Mouse (Mus musculus) lung, postnatal 36 days (tissue): ENCODE results near the gene Ints14.
"Not testable (repeated sequence)": the region's sequence is repeated elsewhere in the genome, so short reads cannot be mapped to it uniquely, and the experiment has no call there.

Source experiments
- DNase-seq: peaks from one replicate; pipeline ENCODE4 v3.0.0; 2022; ENCODE audit warnings: mixed read lengths

Gene Ints14

DNA sequence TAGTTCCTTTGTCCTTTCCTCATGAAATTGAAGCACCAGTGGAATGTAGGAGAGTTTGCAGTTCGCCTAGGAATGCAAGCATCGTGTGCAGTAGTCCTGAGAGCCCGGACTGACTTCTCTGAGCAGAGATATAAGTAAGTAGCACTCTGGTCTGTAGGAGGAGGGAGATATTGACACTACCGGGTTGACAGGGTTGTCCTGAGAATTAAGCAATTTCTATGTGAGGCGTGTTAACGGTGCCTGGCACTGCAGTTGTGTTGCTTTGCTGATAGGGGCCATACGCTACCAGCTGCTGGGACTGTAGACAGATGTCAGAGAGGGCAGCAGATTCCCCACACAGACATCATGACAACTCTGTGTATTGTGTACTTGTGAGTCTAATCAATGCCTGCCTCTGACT is 7.5 kb upstream of the Ints14 start:
- DNase-seq, result peak; percentile 23

- peak; percentile 32 for DNase-seq
Observed at GRCm38 (mm10) chr9:64956337-64956736, 4.4 kb upstream of the Ints14 start.

- no peak for DNase-seq
Observed at GRCm38 (mm10) chr9:64957276-64957675, 3.4 kb upstream of the Ints14 start.

DNA sequence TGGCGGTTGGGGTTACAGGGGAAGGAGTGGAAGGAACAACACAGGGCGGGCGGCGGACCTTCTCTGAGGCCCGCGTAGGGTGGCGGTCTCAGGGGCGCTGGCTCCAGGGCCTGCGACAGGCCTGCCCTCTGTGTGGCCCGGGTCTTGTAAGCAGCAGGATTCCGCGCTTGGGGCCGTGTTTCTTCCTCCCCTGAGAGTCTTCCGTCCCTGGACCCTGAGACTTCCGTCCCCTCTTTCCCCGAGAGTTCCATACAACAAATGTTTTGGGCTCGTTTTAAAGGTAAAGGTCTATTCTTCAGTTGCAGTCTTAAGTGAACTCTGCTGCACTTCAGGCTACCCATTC is 244 bp downstream of the Ints14 start:
- DNase-seq, result no peak

GRCm38 (mm10) chr9:64980548-64980947 is 19.8 kb downstream of the Ints14 start:
- DNase-seq, result no peak

DNA sequence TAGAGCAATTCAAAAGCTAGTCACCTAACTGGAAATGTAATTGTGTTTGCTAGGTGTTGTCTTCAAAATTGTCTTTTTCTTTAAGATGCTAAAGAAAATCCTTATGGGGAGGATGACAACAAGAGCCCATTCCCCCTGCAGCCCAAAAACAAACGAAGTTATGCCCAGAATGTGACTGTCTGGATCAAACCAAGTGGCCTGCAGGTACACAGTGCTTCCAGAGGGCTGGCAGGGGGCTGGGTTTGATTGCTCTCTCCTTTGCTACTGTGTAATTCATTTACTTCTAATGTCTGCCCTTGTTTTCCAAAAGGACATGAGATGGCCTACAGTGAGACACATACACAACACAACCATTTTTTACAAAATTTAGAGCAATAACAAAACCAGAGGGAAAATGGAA is 21.2 kb downstream of the Ints14 start:
- DNase-seq, result no peak

DNA sequence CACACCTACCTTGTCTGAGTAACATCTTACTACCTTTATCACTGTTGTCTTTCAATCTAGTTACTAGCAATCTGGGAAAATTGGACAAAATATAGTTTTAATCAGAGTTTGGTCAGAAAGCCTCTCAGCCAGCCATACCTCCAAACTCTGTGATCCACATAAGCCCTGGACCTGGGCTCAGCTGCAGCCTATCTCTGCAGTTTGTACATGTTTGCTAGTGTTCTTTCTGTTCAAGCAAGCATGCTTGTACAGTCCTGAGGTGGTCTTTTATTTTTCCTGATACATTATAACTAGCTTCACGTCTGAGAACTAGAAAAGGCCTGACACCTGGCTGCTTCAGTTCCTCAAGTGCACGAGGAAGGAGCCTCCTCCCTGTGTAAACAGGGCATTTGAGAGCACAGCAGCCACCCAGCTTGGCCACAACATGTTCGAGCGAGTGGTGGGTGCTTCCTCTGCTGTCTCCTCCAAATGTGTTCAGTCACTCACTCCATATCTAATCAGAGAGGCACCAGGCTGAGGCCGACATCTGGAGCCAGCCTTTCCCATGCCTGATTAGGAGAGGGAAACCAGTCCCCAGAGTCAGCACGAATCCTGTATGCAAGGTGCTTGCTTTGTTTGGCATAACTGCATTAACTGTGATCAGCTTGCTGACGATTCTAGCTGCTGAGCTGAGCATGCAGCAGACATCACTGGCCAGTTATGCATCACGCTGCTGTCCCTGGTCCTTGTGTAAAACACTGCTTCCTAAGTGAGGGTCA is 24.5 kb downstream of the Ints14 start:
- DNase-seq, result no peak

- no peak for DNase-seq
Observed at GRCm38 (mm10) chr9:64985807-64986206, 25.1 kb downstream of the Ints14 start.

GRCm38 (mm10) chr9:64987651-64988050 is 26.9 kb downstream of the Ints14 start:
- no peak for DNase-seq

- no peak for DNase-seq
Observed at GRCm38 (mm10) chr9:64988443-64988842, 27.7 kb downstream of the Ints14 start.

DNA sequence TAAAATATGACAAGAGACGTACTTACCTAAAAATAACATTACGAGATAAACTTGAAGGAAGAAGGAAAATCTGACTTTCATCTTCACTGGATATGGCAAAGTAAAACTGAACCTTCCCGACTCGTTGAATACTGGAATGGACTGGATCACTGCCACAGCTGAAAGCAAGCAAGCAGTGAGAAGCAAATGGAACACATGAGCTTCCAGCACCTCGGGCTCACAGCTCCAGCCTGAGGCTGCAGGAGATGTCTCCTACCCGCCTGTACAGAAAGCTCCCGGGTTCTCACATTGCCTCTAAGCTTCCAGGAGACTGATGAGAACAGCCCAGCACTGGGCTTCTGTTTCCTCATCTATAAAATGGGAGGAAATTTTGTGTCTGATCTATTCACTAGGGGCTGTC is 29.6 kb downstream of the Ints14 start:
- DNase-seq, result no peak

GRCm38 (mm10) chr9:64995464-64995863 is 34.8 kb downstream of the Ints14 start:
- not testable (repeated sequence) for DNase-seq

GRCm38 (mm10) chr9:65001481-65001880 is 40.8 kb downstream of the Ints14 start:
- no peak for DNase-seq

- no peak for DNase-seq
Observed at GRCm38 (mm10) chr9:65005737-65006136, 45.0 kb downstream of the Ints14 start.

DNA sequence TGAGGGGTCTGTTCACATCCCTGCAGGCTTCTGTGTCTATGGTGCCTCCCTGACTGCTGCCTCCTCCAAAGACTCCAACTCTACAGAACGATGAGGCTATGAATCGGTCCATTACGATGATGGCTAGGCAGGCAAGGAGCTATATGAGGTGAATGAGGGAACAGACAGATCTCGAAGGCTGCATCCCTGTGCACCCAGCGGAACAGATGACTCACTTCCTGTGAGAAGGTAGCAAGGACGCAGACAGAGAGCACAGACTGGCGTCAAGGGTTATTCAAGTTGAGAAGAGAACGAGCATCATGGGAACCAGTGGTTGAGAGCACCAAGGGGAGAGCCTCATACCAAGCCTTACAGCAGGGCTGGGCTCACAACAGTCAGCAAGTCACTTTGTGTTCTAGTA is 49.9 kb downstream of the Ints14 start:
- DNase-seq, result no peak

DNA sequence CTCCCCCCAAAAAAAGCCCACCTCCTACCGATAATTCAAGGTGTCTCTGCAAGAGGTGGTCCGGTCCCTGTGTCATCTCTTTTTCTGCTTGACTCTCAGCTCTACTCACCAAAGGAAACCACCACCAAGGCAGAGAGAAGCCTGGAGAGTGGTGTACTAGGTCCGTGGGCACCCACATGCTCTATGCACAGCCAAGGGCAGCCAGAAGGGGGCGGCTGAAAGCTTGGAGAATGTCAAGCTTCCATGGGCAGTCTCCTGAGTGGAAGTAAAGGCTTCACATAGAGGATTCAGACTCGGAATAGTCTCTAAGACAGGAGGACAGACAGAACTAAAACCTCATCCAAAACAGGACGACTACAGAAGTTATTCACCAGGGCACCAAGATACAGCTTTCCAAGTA is 50.6 kb downstream of the Ints14 start:
- peak; percentile 69 for DNase-seq

DNA sequence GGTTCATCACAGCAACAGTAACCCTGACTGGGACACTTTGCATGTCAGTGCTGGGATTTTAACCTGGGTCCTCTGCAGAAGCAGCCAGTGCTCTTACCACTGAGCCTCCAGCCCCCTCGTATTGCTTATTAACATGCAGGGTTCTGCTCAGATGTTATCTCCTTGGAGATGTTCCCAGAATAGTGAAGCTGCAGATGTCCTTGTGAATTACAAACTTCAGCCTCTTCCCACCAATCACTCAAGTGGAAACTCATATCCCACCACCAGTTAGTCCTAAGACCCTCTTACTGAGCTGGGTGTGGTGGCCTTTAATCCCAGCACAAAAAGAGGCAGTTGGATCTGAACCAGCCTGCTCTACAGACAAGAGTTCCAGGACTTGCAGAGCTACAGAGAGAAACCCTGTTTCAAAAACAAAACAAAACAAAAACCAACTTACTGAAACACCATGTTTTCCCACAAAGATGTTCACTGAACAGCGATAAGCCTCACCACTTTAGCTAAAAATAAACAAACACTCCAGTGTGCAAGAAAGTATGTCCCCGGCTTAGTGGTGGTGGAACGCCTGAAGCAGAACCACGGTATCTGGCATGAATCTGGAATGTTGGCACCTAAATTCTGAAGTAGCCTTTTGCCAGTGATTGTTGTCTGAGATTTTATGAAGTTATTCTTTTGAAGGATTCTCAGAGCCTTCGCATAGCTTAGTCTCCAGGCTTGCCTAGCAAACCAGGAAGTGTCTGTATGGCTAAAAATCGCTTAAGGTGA is 54.9 kb downstream of the Ints14 start:
- peak; percentile 48 for DNase-seq

GRCm38 (mm10) chr9:65016241-65016977 is 55.7 kb downstream of the Ints14 start:
- DNase-seq, result no peak

GRCm38 (mm10) chr9:65016978-65017827 is 56.5 kb downstream of the Ints14 start:
- DNase-seq, result no peak

DNA sequence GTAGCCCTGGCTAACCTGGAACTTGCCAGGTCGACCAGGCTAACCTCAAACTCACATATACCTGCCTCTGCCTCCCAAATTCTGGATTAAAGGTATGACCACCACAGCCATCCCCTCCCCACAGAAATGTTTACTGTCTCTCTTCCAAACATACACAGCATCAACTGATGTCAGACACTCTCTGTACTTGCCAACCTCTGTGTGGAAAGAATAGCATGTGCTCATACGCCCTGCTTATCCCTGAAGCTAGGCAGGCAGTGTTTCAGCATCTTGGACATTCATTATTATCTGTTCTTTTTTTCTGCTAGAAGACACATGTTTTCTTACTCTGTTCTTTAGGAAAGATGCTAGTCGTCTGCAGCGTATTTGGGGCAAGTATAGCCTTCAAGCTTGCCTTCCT is 57.2 kb downstream of the Ints14 start:
- no peak for DNase-seq

DNA sequence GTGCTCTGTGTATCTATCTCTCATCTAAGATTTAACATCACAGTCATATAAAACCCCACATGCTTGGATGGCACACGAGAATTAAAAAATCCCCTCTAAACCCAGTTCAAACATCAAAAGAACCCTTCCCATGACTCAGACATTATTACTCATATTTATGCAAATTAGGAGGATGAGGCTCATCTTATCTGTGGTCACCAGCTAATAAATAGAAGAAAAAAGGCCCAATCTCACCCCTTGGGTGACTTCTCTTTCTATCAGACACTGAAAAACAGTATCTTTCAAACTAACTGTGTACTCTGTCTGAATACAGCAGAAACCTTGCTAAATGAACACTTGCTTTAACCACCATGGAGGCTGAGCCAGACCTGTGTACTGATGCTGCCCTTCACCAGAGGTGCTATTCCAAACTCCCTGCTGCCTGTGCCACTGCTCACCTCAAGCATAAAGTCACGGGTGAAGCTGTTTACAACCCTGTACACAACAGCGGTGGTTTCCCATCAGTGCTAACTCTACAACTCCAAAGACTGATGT is 58.0 kb downstream of the Ints14 start:
- DNase-seq, result no peak

DNA sequence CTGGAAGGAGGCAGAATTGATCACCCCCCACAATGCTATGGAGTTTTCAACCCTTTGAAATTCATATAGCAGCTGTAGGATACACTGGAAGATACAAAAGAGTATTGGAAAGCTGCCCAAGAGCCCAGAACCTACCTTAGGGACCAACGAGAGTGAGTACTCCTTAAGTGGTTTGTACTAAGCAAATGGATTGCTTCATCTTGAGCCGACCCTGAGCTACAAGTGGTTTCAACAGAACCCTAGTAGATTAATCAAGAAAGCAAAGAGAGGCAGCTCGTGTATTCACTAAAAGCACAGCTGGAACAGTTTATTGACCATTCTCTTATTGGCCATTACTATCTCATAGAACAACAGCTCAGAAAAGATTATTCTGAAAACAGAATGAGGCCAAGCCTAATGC is 58.4 kb downstream of the Ints14 start:
- DNase-seq, result peak; percentile 69

DNA sequence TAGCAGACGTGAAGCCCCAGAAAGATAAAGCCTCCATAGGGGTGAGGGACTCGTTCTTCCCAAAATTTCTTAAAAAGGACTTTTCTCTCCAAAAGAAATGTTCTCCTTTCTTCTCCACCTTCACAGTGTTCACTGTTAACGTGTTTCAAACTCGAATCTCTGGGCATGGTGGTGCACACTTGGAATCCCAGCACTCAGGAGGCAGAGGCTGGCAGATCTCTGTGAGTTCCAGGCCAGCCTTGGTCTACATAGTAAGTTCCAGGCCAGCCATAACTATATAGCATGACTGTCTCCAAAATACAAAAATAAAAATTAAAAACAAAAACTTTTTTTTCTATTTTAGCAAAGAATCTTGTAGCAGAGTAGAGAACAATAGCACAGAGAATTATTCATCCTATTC is 59.4 kb downstream of the Ints14 start:
- DNase-seq, result no peak
